Mouse (Mus musculus) erythroid progenitor cell, adult 5-6 weeks (primary cell): ENCODE measurements around the gene Adamts16. TPM values are rescaled to one million over a fixed set of nuclear protein-coding genes. Genes with fewer than 3 reads are reported as not detected.
"Not testable (repeated sequence)": the region's sequence is repeated elsewhere in the genome, so short reads cannot be mapped to it uniquely, and the experiment has no call there.

Source experiments
- ATAC-seq: replicated peaks from 2 replicates; pipeline ENCODE4 v1.8.0; 2016; ENCODE audit warnings: moderate number of reproducible peaks, mild to moderate bottlenecking, moderate TSS enrichment, inconsistent platforms; ENCODE audit not compliant: poor library complexity, low FRiP score, severe bottlenecking
- total RNA-seq, 2 experiments: library from RNA; stranded (forward) in 1 of 2; stranded (reverse) in 1 of 2; fragments of 150-400 nt in 1 of 2; fragments of 186-747, 209-891 nt in 1 of 2; gene quantifications; 2 replicates each; pipeline versions ENCODE4 v1.2.3 to v1.2.4; 2015 to 2017; ENCODE audit warnings: low replicate concordance in 2 of 2

The Adamts16 gene
- total RNA-seq (2015; ENCODE audit: low replicate concordance), result not detected in 2 replicates
- total RNA-seq (2017; ENCODE audit: low replicate concordance), result not detected in 2 replicates

GRCm38 (mm10) chr13:70841421-70841904 is at the start of gene Adamts16:
Adamts16 (minus strand) TSS chr13:70841811.
- no peak for ATAC-seq

- no peak for ATAC-seq
Measured at GRCm38 (mm10) chr13:70887136-70887535, 45.5 kb upstream of the Adamts16 start.

GRCm38 (mm10) chr13:70885006-70885405 is 43.4 kb upstream of the Adamts16 start:
- ATAC-seq, result no peak

- no peak for ATAC-seq
Measured at GRCm38 (mm10) chr13:70883891-70884890, 42.6 kb upstream of the Adamts16 start.

GRCm38 (mm10) chr13:70879971-70880370 is 38.4 kb upstream of the Adamts16 start:
- not testable (repeated sequence) for ATAC-seq

GRCm38 (mm10) chr13:70877550-70877913 is 35.9 kb upstream of the Adamts16 start:
- no peak for ATAC-seq

GRCm38 (mm10) chr13:70876648-70877549 is 35.3 kb upstream of the Adamts16 start:
- ATAC-seq, result no peak

- no peak for ATAC-seq
Measured at GRCm38 (mm10) chr13:70875411-70875949, 33.9 kb upstream of the Adamts16 start.

GRCm38 (mm10) chr13:70874741-70875140 is 33.1 kb upstream of the Adamts16 start:
- no peak for ATAC-seq

GRCm38 (mm10) chr13:70873851-70874250 is 32.2 kb upstream of the Adamts16 start:
- not testable (repeated sequence) for ATAC-seq

- no peak for ATAC-seq
Measured at GRCm38 (mm10) chr13:70871049-70871448, 29.4 kb upstream of the Adamts16 start.

GRCm38 (mm10) chr13:70866971-70867625 is 25.5 kb upstream of the Adamts16 start:
- ATAC-seq, result no peak

- no peak for ATAC-seq
Measured at GRCm38 (mm10) chr13:70865867-70866266, 24.3 kb upstream of the Adamts16 start.

GRCm38 (mm10) chr13:70862162-70862908 is 20.7 kb upstream of the Adamts16 start:
- no peak for ATAC-seq

- no peak for ATAC-seq
Measured at GRCm38 (mm10) chr13:70853601-70854000, 12.0 kb upstream of the Adamts16 start.

GRCm38 (mm10) chr13:70846933-70847332 is 5.3 kb upstream of the Adamts16 start:
- no peak for ATAC-seq

- no peak for ATAC-seq
Measured at GRCm38 (mm10) chr13:70845526-70845925, 3.9 kb upstream of the Adamts16 start.

GRCm38 (mm10) chr13:70842126-70842525 is 515 bp upstream of the Adamts16 start:
- ATAC-seq, result no peak

GRCm38 (mm10) chr13:70840161-70840560 is 1.4 kb downstream of the Adamts16 start:
- no peak for ATAC-seq
